Mouse (Mus musculus): ENCODE measurements around the gene Auts2.

Gene Auts2

DNA sequence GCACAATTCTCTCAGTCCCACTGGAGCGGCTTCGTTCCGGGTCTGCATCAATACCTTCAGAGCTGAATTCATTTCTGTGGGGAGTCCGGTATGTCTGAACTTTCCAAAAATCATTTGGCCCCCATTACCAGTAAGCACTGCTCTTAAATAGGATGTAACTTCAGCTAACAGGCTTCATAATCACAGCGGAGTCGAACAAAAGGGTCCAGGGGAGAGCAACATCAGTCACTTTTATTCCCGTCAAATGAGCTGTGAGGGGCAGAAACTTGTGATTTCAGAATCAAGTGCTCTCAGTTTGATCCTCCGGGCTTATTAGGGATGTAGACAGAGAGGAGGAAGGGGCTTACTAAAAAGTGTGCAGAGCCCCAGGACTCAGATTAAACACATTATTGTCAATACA lies 629.6 kb downstream of the Auts2 start:
- CTCF ChIA-PET, result no interaction called here

DNA sequence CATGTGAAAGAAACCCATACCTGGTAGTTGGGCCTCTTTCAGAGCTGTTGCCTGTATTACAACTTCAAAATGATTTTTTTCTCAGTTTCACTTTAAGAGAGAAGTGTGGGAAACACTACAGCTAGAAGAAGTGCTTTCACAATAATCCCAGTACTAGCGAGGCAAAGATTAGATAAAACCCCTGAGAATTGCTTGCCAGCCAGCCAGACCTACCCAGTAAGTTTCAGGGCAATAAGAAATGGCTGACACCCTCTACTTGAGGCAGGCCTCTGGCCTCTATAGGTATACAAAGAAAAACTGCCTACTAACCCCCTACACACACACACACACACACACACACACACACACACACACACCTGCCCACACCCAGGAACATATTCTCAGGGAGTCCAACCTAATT lies 630.2 kb downstream of the Auts2 start:
- CTCF ChIA-PET, result no interaction called here

DNA sequence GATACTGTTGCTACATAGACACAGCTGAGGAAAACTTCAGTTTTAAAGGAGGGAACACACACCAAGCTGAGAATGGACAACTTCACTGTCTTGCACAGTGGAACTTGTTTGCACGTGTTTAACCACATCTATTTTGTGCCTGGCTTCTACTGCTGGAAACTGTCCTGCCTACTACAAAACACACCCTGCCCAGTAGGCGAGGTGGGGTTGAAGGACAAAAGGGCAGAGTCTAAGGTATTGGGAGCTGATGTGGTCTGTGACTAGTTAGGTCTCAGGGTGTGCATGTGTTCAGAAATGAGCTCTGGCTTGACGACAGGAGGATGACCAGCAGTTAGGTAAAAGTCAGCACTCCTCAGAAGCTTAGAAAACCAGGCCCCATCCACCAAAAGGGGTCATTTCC lies 636.8 kb downstream of the Auts2 start:
- CTCF ChIA-PET, result no interaction called here

DNA sequence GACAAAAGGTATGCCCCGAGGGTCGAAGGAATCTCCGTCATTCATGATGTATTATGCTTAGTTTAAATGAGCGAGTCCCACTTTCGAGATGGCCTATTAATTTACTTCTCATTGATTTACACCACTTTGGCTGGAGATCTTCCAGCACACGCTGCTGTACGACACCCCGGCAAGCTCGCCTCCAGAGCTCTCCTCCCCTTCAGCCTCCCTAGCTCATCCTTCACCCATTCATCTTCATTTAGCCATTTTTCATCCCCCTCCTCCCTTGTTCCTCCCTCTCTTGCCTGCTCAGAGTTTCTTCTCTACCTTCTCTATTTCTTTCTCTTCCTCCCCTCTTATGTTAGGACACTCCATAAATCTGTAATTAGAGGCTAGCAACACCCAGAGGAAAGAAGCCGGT lies 638.7 kb downstream of the Auts2 start:
- CTCF ChIA-PET, result no interaction called here

DNA sequence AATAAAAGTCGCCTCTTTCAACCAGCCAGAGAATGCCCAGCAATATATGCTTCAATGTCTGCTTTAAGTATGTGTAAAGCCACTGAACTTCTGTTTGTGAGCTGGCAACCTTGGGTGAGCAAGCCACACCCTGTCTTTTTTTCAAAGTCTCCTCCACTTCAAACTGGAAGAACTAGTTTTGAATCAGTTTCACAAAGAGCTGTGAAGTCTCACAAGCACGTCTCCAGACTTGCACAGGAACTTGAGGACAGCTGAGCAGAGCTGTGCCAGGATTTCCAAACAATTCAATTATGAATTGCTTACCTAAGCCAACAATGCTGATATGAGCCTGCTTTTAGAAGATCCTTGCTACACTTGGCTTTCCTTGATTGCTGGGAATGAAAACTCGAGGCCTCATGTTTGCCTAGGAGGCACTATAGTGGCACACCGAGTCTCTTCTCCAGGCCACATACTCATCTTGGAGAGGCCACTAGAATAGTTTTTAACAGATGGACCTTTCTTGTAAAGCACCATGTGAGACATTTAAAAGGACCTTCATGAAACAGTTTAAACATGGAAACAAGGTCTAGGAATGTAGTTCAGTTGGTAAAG lies 645.0 kb downstream of the Auts2 start:
- CTCF ChIA-PET, result no interaction called here

DNA sequence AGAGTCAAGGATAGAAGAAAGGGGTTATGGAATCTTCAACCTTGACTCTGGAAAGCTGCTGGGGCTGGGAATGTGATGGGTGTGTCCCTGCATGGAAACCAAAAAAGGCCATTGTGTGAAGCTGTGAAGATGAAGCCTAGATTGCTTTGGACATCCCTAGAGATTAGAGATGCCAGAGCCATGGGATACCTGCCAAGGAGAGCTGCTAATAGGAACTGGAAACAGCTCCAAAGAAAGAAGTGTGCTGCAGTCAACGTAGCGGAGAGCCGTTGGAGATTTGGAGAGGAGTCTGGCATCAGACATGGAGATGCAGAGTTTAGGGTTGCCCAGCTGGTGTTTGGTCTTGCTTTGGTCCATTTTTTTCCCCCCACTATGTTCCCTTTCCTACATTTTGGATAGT lies 656.5 kb downstream of the Auts2 start:
- CTCF ChIA-PET, result no interaction called here

DNA sequence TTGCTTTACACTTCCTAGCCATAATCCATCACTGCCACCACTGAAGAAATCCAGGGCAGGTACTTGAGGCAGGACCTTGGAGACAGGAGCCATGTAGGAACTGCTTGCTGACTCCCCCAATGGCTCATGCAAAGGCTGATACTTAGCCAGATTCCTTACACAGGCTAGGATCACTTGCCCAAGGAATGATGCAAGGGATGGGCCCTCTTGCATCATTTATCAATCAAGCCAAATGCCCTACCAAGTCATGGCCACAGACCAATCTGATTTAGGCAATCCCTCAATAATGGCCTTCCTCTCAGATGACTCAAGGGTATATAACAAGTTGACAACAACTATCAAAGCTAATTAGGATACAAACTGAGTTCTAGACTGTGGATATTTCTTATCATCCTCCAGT lies 666.6 kb downstream of the Auts2 start:
- CTCF ChIA-PET, result no interaction called here

DNA sequence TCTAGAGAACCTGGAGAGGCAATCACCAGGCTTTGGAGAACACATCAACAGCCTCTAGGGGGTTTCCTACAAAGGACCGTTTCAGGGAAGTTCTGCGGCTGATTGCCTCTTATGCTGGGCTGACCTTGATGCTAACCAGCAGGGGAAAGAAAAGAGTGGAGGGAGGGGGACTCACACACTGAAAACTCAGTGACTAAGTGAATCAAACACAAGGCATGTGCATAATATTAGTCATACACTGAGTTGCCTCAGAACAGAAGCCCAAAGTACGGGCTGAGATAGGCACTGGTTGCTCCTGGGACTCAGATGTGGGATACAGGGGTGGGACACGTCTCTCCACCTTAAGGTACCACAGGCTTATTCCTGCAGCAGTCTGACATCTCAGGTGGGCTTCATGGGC lies 667.2 kb downstream of the Auts2 start:
- CTCF ChIA-PET, result no interaction called here

DNA sequence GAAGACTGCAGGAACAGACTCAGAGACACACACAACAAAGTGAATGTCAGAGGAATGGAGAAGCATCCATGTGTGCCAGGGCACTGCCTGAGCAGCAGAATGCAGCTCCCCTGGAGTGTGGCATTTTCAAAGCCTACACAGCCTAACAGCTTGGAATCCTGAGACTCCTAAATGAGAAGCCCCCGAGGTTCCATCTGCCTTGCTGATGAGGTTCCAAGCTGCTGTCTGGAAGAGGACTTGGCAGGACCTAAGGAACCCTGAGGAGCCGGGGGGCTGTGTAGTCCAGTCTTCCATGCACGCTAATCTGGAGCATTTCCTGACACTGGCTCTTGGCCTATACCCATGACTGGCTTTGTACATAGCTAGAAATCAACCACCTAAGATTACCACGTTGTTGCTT lies 670.0 kb downstream of the Auts2 start:
- CTCF ChIA-PET, result no interaction called here

DNA sequence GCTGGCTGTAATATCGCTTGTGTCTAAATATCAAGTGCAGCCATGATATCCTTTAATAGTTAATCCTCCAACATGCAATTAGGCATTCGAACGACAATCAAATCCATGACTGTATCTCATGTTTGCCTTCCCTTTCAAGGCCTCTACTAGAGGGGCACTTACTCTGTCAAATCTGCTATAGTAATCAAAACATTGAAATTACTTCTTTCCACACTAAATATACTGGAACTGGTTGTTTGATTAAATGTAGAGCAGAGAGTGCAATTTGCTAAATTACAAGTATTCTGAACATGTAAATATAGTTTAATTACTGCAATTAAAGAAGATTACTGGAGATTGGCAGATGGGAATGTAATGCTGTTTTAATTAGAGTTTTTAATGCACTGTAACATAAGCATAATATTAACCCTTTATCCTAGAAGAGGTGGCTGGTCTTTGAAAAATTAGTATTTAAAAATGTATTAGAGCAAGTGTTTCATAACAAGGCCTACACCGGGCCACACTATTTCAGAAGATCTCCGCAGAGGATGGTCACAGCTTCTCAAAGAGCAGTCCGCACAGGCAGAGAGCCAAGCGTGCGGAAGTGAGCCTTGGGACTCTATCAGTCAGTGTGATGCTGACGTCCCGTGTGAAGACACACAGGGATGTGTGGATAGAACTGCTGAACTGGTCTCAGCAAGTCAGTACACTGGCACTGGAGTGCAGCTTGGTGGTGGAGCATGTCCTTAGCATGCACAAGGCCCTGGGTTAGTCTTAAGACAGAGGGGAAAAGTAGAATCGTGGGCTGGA lies 673.2 kb downstream of the Auts2 start:
- CTCF ChIA-PET, result no interaction called here

DNA sequence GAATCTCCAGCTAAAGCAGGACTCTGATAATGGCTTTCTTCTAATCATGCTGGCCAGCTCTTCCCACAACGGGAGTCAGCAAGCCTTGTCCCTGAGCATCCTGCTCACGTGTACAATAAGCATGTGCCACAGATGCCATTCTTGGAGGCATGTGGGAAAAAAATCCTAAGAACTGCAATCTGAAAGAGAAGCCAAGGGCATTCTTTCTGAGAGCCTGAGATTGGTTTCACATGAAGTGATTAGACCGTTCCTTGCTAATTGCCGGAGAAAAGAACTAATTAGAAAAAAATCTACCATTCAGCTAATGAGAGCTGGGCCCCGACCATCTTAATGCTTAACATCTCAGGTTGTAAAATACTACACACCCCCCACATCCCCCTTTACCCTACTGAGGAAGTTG lies 677.9 kb downstream of the Auts2 start:
- CTCF ChIA-PET, result no interaction called here

DNA sequence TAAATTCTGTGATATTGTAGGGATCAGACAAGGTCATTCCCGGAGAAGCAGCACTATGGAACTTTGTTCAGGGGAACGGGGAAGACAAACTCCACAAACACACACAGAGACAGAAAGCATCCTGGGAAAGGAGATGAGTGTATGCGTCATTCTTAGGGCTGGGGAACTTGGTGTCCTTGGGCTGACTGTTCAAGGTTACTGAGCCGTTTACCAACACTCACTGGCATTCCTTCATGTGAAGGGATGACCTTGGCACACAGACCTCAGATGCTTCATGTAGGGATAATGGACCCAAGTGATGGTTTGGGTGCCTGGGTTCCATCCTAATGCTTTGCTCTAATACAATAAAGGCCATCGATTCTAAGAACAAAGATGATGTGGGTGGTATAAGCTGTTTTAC lies 685.2 kb downstream of the Auts2 start:
- CTCF ChIA-PET, result no interaction called here

DNA sequence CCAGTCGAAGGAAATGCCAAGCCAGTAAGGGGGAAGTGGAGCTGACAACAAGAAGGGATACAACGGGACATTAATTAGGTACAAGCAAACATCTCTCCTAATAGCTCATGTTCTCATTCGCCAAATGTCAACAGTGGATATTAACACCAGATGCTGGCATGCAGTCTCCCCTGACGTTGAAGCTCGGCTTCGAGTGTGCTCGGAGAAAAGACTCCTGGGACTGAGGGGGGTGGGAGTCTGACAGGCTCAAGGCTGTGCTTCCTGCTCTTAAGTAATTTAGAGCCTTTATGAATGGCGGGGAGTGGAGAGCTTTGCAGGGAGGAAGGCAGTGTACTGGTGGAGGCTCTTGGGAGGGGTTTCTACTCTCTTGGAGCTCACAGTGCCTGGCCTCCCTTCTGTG lies 687.8 kb downstream of the Auts2 start:
- CTCF ChIA-PET, result no interaction called here

DNA sequence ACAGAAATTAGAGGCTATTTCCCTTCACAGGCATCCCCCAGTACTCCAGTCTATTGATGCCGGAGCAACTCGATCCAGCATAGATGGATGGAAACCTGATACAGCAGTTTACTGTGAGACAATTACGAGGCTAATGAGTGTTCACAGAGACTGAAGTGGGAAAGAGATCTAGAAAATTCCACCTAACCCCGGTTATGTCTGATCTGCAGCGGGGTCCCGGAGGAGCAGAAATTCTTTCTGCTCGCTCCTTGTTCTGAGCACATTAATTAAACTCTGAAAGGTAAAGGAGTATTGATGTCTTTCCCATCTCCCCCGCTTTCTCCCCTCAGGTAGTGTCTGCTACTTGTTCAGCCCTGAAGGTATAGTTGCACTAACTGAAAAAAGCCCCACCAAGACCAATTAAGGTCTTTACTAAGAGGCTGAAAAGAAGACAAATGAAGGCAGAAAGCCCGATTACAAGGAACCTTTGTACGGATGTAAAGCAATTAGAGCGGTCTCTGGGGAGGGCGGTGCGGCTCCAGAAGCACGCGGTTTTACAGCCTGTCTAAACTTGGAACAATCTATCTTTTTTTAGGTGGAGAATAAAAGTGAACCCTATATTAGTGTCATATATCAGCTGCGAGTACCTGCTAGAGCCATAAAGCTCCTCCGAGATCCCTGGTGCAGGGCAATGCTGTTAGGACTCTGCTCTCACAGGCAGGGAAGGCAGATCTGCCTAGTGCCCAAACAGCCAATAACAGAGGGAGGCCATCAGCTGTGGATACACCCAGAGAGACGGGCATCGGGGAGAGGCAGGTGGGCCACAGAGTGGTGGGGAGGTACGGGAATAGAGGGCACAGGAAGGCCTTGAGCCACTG lies 691.3 kb downstream of the Auts2 start:
- CTCF ChIA-PET, result no interaction called here

DNA sequence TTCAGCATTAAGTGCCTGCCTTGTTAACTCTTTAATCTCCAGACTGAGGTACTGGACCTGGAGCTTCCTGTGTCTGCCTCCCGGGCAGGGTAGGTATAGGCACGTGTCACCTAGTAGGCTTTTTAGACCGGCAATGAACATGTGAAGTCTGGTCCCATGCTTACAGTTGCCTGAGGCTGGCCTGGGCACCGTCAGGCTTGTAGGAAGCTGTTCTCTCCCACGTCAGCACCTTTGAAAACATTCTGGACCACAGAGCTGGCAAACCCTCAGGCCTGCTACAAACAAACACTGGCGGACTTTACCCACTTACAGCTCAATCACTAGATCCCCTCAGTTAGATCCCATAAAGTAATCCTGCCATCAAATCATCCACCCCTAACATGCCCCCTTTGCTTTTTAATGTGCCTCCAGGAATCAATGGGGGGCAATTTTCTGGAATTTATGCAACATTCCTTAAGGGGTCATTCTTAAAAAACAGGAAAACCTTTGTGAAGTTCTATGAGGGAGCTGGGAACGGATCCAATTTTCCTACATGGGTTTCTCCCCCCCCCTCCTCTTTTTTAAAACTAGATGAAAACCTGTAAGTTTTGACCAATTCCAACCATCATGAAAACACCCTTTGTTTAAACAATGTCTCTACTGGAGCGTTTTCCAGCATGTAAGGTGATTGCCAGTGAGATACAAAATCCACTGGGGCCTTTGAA lies 692.4 kb downstream of the Auts2 start:
- CTCF ChIA-PET, result no interaction called here

DNA sequence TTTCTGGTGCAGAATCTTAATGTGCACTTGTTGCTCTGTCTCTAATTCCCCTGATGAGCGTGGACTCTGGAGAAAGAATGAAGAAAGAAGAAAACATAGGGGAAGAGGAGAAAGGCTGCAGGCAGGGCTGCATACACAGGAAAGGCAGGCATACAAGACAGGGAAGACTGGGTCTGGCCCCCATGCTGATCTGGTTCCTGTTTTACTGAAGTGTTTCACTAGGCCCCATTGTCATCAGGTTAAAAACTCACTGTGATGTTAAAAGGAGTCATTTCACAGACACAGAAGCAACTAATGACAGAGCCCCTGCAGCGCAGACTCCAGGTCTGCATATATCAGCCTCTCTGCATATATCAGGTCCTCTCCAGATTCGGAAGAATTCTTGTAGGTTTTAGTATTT lies 693.5 kb downstream of the Auts2 start:
- CTCF ChIA-PET, result no interaction called here

DNA sequence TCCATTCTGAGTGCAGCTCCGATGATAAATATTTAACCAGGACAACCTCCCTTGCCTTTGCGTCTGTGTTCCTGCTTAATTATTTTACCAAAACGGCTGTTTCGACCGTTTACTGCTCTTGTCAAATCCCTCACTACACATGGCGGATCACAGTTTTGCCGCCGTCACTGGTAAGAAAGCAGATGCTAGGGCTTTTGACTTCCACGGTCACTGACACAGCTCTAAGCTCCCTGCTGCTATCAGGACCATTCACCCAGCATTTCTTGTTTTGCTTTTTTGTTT lies 698.7 kb downstream of the Auts2 start:
- CTCF ChIA-PET, result no interaction called here

DNA sequence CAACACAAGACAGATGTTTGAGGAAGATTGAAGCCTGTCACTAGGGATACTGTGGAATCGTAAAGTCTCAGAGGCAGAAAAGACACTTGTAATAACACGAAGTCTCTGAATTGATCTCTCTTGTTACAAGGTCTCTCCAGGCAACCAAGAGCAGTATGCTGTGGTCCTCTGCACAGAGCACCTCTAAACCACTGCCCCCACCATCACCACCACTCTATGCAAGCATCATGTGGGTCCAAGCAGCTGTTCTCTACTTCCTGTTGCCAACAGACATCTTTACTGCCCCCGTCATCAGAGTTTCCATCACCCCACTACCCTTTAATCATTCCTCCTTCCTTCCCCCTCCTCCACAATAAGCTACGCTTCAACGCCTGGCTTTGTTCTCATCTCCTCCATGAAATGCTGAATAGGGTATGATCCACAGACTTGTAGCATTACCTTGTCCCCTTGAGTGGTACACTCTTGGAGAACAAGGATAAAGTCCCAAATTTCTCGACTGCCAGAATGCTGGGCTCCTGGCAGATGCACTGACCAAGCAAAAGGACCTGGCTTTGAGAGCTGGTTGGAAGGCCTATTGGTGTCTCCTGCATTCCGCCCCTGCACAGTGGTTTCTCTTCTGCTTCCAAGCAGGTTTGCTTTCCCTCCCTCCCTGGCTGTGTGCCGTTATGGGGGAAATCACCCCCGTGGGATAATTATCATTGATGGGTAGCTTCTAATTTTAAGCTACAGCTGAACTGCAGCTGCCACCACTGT lies 699.2 kb downstream of the Auts2 start:
- CTCF ChIA-PET, result no interaction called here

DNA sequence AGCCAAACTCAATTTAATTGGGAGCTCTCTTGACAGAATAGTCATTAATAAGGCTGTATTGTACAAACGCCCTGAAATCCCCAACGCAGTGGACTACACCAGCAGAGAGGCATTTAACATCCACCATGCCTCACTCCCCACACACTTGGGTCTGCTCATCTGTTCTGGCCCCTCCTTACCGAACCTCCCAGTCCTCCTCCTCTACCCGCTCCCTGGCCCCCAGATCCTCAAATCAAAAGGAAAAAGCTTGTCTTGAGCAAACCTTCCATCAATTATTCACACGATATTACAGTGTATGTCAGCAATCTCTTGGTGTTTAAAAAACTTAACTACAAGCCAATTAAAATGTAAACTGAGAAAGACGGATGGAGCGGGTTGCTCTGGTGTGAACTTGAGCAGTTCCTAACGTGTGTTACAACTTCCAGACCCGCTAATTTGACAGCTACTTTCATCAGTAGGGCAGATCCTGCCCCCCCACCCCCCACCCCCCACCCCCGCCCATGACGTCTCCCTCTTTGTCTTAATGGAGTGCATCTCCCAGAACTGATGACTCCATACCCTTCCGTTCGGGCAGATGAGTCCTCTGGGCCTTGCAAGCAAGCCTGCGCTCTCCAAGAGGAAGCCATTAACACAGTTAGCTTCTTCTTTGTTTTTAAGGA lies 703.4 kb downstream of the Auts2 start:
- CTCF ChIA-PET, result no interaction called here

DNA sequence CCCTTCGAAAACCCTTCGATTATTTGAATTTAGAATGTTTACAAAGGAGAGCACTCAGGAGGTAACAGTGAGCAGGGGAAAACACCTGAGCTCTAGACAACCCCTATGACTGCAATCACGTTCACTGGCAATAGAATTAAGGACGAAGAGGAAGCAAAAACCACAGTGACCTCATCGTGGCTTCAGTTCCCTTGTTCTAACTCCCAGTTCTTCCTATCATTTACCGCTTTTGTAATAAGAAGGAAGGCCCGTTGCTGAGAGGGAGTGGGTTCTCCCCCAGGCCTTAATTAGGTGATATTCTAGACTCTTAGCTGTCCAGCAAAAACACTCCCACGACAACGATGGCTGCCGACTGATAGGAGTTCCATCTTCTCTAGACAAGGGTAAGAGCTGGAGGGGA lies 704.1 kb downstream of the Auts2 start:
- CTCF ChIA-PET, result no interaction called here

DNA sequence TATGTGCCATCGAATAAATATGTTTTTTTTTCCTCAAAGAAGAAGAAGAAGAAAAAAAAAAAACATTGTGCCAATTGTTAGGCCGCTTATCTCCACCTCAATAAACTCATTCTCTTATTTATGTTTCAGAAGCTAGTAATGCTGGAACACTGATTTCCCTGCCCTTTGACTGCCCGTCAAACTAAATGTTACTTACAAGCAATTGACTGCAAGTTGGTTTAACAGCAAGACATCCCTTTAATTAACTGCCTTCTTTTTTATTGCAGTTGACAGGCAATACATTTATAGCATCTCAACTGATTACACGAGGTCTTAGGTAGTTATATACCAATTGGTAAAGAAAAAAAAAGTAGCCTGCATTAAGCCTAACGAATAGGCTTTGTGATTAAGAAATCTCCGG lies 705.1 kb downstream of the Auts2 start:
- CTCF ChIA-PET, result no interaction called here
